Mouse (Mus musculus) hindbrain, embryonic 10.5 days (tissue): ENCODE data around the gene Slc35d2. TPM values are rescaled to one million over a fixed set of nuclear protein-coding genes. Genes with fewer than 3 reads are reported as not detected.
"Not testable (repeated sequence)": the region's sequence is repeated elsewhere in the genome, so short reads cannot be mapped to it uniquely, and the experiment has no call there.

Source experiments
- DNase-seq: peaks from one replicate; pipeline ENCODE4 v3.0.0-alpha.2; 2017; ENCODE audit warnings: low spot score
- H3K27ac ChIP-seq: fragments of 300-500 bp; sonication (generic); 2 replicates; pipeline ENCODE4 v1.5.1; 2016; ENCODE audit warnings: mild to moderate bottlenecking, moderate library complexity
- H3K27me3 ChIP-seq: fragments of 300-500 bp; sonication (generic); 2 replicates; pipeline ENCODE4 v1.6.1; 2016; ENCODE audit warnings: mild to moderate bottlenecking; ENCODE audit not compliant: poor library complexity, insufficient read depth, severe bottlenecking
- H3K36me3 ChIP-seq: fragments of 300-500 bp; sonication (generic); 2 replicates; pipeline ENCODE4 v1.6.1; 2016; ENCODE audit warnings: mild to moderate bottlenecking, moderate library complexity
- H3K4me1 ChIP-seq: fragments of 300-500 bp; sonication (generic); replicated peaks from 2 replicates; pipeline ENCODE4 v1.6.1; 2016; ENCODE audit warnings: mild to moderate bottlenecking
- H3K4me3 ChIP-seq: fragments of 300-500 bp; sonication (generic); 2 replicates; pipeline ENCODE4 v1.5.1; 2016; ENCODE audit warnings: mild to moderate bottlenecking, moderate library complexity
- H3K9me3 ChIP-seq: fragments of 300-500 bp; sonication (generic); 2 replicates; pipeline ENCODE4 v1.6.1; 2016; ENCODE audit warnings: mild to moderate bottlenecking, moderate library complexity
- WGBS: fragments of 180-500 bp; shearing (Covaris S2); methylation state at CpG from one replicate; pipeline ENCODE4 v1.1.7; 2016; 5-methylcytosine and 5-hydroxymethylcytosine counted together
- polyA plus RNA-seq: library from polyadenylated mRNA; unstranded; fragments of >200 nt; fragmentation: Nextera tagmentation; extraction: Ambion mirVana; gene quantifications from 2 replicates; pipeline ENCODE4 v1.2.1, GENCODE M21; 2016

The Slc35d2 gene
- polyA plus RNA-seq, 1 experiment from 2014 or later: 6.9 TPM

DNA sequence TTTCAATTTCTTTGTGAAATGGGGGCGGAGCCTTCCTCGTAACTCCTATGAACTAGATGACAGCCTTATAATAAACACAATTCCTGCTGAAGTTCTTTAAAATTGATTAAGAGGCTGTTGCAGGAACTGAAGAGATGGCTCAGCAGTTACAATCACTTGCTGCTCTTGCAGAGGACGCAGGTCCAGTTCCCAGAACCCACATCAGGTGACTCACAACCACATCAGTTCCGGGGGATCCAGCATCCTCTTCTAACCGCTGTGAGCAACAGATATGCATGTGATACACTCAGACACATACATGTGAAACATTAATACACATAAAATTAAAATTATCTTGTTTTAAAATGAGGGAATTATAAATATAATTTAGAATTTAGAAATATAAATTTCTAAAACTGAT, 51.6 kb downstream of the Slc35d2 start:
- Histone ChIP-seq H3K36me3 (no peaks in the 10 kb centered on the region), H3K27me3 (peaks cover 3% of the 10 kb centered on the region; the same call in 1 of the 2 replicates), H3K4me3 (no peak overlapping the region), H3K9me3 (no peaks in the 10 kb centered on the region), H3K27ac (no peak overlapping the region), H3K4me1 (peaks cover 19% of the 10 kb centered on the region)
- no peak for DNase-seq
- WGBS: 91% methylated on average over 5 of the region's 5 CpGs

GRCm38 (mm10) chr13:64076074-64076473, 53.1 kb downstream of the Slc35d2 start:
- H3K4me1 ChIP-seq: peaks cover 5% of the 10 kb centered on the region
- no peak overlapping the region for H3K27ac ChIP-seq
- H3K36me3 ChIP-seq: no peaks in the 10 kb centered on the region
- no peaks in the 10 kb centered on the region for H3K27me3 ChIP-seq
- DNase-seq: no peak
- H3K9me3 ChIP-seq: no peaks in the 10 kb centered on the region
- WGBS: 83% methylated on average over 4 of the region's 4 CpGs
- no peak overlapping the region for H3K4me3 ChIP-seq

DNA sequence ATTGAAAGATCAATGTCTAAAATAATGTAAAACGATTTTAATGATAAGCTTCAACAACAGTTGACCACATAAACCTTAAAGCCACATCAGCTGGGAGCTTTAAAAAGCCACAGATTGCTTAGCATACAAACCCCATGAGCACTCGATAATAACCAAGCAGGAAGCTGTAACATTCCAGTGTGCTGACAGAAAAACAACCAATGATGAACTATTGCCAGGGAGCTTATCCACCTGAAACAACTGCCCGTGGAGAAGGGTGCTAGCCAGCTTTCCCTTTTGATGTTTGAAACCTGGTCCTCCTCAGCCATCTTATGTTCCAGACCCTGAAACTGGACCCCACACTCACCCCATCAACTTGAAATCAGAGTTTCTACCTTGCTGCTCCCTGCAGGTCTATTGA, 62.5 kb downstream of the Slc35d2 start:
- Histone ChIP-seq H3K36me3 (no peaks in the 10 kb centered on the region), H3K27me3 (no peaks in the 10 kb centered on the region), H3K9me3 (no peaks in the 10 kb centered on the region), H3K4me3 (no peak overlapping the region), H3K4me1 (no peaks in the 10 kb centered on the region), H3K27ac (no peak overlapping the region)
- DNase-seq: no peak
- 69% methylated on average over 3 of the region's 3 CpGs for WGBS

DNA sequence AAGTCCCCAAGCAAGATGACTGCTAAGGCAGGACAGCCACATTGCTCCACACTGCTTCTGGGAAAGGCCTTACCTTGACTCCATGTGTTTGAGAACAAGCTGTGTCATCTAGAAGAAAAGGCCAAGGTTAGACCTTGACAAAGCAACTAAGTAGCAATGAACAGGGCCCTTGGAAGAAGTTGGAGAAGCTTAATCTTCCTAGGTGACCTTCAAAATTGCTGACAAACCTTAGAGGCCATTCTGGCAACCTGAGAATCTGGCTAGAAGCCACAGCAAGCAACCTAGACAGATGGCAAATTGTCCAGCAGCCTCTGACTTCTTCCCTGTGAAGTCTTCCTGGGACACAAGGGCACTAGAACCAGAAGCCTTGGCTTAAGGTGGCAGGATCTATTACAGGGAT, 64.9 kb downstream of the Slc35d2 start:
- H3K36me3 ChIP-seq: no peaks in the 10 kb centered on the region

DNA sequence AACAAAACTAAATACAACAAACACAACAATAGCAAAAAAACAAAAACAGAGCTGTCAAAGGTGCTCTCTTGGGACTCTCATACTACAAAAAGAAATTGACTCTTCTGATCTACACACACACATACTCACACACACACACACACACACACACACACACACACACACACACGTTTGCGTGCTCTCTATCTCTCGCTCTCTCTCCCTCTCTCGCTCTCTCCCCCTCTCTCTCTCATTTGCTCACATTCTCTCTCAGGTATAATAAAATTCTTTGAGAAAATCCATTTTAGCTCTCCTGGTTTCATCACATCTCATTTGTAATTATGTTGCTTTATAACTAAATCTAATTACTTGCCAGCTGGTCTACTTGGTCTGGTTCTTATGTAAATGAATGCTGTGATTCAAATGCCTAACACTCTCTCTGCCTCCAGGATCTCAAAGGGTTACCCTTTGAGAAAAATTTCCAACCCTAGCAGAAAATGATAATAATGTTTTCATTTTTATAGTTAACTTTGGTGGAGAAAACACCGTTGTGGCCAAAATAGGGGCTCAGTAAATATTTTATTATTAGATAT, 68.1 kb downstream of the Slc35d2 start:
- H3K4me3 ChIP-seq: no peak overlapping the region
- H3K4me1 ChIP-seq: peaks cover 5% of the 10 kb centered on the region
- 89% methylated on average over 5 of the region's 5 CpGs for WGBS
- no peak for DNase-seq
- H3K27me3 ChIP-seq: no peaks in the 10 kb centered on the region
- no peaks in the 10 kb centered on the region for H3K9me3 ChIP-seq
- H3K36me3 ChIP-seq: no peaks in the 10 kb centered on the region
- H3K27ac ChIP-seq: no peak overlapping the region

More for the DNA sequence above, 64.9 kb downstream of the Slc35d2 start:
- Histone ChIP-seq H3K4me3 (no peak overlapping the region), H3K27me3 (no peaks in the 10 kb centered on the region), H3K9me3 (no peaks in the 10 kb centered on the region), H3K27ac (no peak overlapping the region), H3K4me1 (no peaks in the 10 kb centered on the region)
- no peak for DNase-seq

- Histone ChIP-seq H3K4me1 (peaks cover 5% of the 10 kb centered on the region), H3K27me3 (no peaks in the 10 kb centered on the region), H3K36me3 (no peaks in the 10 kb centered on the region), H3K4me3 (no peak overlapping the region), H3K9me3 (peaks cover 20% of the 10 kb centered on the region), H3K27ac (no peak overlapping the region)
- 62% methylated on average over 1 of the region's 1 CpGs for WGBS
- DNase-seq: no peak
Measured at GRCm38 (mm10) chr13:64053959-64054358, 75.2 kb downstream of the Slc35d2 start.

GRCm38 (mm10) chr13:64052281-64052680, 76.9 kb downstream of the Slc35d2 start:
- H3K4me3 ChIP-seq, H3K36me3 ChIP-seq, H3K27me3 ChIP-seq, DNase-seq, H3K27ac ChIP-seq, H3K4me1 ChIP-seq: not testable (repeated sequence)
- peaks cover 20% of the 10 kb centered on the region for H3K9me3 ChIP-seq
- 90% methylated on average over 2 of the region's 2 CpGs for WGBS

GRCm38 (mm10) chr13:64050895-64051294, 78.3 kb downstream of the Slc35d2 start:
- DNase-seq: no peak
- 64% methylated on average over 4 of the region's 4 CpGs for WGBS
- no peak overlapping the region for H3K27ac ChIP-seq
- no peaks in the 10 kb centered on the region; the same call in 1 of the 2 replicates for H3K4me1 ChIP-seq
- H3K36me3 ChIP-seq: no peaks in the 10 kb centered on the region
- no peak overlapping the region for H3K4me3 ChIP-seq
- no peaks in the 10 kb centered on the region for H3K27me3 ChIP-seq
- H3K9me3 ChIP-seq: peaks cover 20% of the 10 kb centered on the region

DNA sequence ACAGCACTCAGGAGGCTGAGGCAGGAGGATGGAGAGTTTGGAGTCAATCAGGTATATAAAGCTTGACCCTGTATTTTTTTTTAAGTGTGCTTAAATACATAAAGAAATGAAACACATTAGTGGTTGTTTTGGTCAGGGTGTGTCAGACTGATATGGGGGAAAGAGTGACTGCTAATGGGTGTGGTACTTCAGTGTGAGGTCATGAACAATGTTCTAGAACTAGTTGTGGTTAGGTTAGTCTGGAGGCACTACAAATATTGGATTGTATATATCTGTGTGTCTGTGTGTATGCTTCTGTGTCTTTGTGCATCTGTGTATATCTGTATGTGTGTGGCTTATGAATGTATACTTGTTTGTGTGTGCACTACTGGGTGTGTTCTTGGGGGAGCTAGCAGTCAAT, 79.6 kb downstream of the Slc35d2 start:
- peaks cover 16% of the 10 kb centered on the region for H3K9me3 ChIP-seq
- no peak overlapping the region for H3K27ac ChIP-seq
- H3K4me3 ChIP-seq: no peak overlapping the region
- H3K27me3 ChIP-seq: no peaks in the 10 kb centered on the region
- H3K4me1 ChIP-seq: no peaks in the 10 kb centered on the region; the same call in 1 of the 2 replicates
- no peaks in the 10 kb centered on the region for H3K36me3 ChIP-seq
- DNase-seq: no peak

DNA sequence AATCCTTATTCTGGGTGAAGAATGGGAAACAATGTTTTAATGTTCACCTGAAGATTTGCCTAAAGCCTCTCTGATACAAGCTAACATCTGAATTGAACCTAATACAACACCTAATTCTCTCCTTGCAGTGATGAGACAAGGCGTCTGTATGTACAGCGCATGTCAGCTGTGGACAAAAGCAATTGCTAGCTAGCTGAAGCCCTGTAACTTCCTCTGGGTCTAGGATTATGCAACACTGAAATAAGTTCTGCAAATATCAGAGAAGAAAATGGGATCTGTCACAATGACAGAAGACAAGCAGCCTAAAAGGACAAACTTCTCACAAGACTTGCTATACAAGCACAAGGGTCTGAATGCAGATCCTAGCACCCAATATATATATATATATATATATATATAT, 80.7 kb downstream of the Slc35d2 start:
- Histone ChIP-seq H3K27me3 (no peaks in the 10 kb centered on the region), H3K36me3 (no peaks in the 10 kb centered on the region), H3K9me3 (peaks cover 12% of the 10 kb centered on the region), H3K4me3 (no peak overlapping the region), H3K27ac (no peak overlapping the region), H3K4me1 (no peaks in the 10 kb centered on the region; the same call in 1 of the 2 replicates)
- 95% methylated on average over 2 of the region's 2 CpGs for WGBS
- DNase-seq: no peak

Other genes with a start within 250 kb of the Slc35d2 start
- gene Hsd17b3, start 40.1 kb downstream of the Slc35d2 start, polyA plus RNA-seq: not detected in 2 replicates
- 12.5 and 17.1 TPM in 2 replicates for gene Zfp367, start 23.8 kb upstream of the Slc35d2 start, polyA plus RNA-seq
- gene Habp4, start 32.5 kb upstream of the Slc35d2 start, polyA plus RNA-seq: 20.2 and 24.2 TPM in 2 replicates
- gene Cdc14b, start 145.9 kb upstream of the Slc35d2 start, polyA plus RNA-seq: 11.2 and 16.3 TPM in 2 replicates
- gene Aaed1, start 183.3 kb upstream of the Slc35d2 start, polyA plus RNA-seq: 21.5 and 26.7 TPM in 2 replicates
- gene Ctsl, start 241.5 kb upstream of the Slc35d2 start, polyA plus RNA-seq: 135 and 146 TPM in 2 replicates